Mouse (Mus musculus) forebrain, embryonic 16.5 days (tissue): ENCODE data around the gene Igsf9b. TPM values are rescaled to one million over a fixed set of nuclear protein-coding genes. Genes with fewer than 3 reads are reported as not detected.

ENCODE experiments used
- ATAC-seq: fragments of 200-750 bp; cut with Nextera tagmentation; 2 replicates; pipeline ENCODE4 v1.8.0; 2017; ENCODE audit warnings: mild to moderate bottlenecking, moderate library complexity
- H3K27ac ChIP-seq: fragments of 300-500 bp; sonication (generic); 2 replicates; pipeline ENCODE4 v1.5.1; 2014; ENCODE audit warnings: low read length, control low read depth
- H3K27me3 ChIP-seq: fragments of 300-500 bp; sonication (generic); replicated peaks from 2 replicates; pipeline ENCODE4 v1.6.1; 2014; ENCODE audit warnings: low read length; ENCODE audit not compliant: control insufficient read depth, insufficient read depth
- H3K36me3 ChIP-seq: fragments of 300-500 bp; sonication (generic); 2 replicates; pipeline ENCODE4 v1.6.1; 2014; ENCODE audit not compliant: control insufficient read depth, insufficient read depth
- H3K4me1 ChIP-seq: fragments of 300-500 bp; sonication (generic); replicated peaks from 2 replicates; pipeline ENCODE4 v1.6.1; 2014; ENCODE audit warnings: low read length; ENCODE audit not compliant: control insufficient read depth, insufficient read depth
- H3K4me2 ChIP-seq: fragments of 300-500 bp; sonication (generic); 2 replicates; pipeline ENCODE4 v1.6.1; 2014; ENCODE audit warnings: mild to moderate bottlenecking, low read length, control low read depth
- H3K4me3 ChIP-seq: fragments of 300-500 bp; sonication (generic); replicated peaks from 2 replicates; pipeline ENCODE4 v1.5.1; 2014; ENCODE audit warnings: mild to moderate bottlenecking, low read length, control low read depth
- H3K9ac ChIP-seq: fragments of 300-500 bp; sonication (generic); replicated peaks from 2 replicates; pipeline ENCODE4 v1.6.1; 2014; ENCODE audit warnings: low read depth, low read length, control low read depth
- H3K9me3 ChIP-seq: fragments of 300-500 bp; sonication (generic); 2 replicates; pipeline ENCODE4 v1.6.1; 2016; ENCODE audit warnings: low read length; ENCODE audit not compliant: control insufficient read depth
- WGBS: fragments of 180-500 bp; shearing (Covaris S2); extraction: QIAGEN DNeasy Blood & Tissue Kit; methylation state at CpG from one replicate; pipeline ENCODE4 v1.1.7; 2014; 5-methylcytosine and 5-hydroxymethylcytosine counted together
- polyA plus RNA-seq: library from polyadenylated mRNA; unstranded; fragments of >200 nt; fragmentation: Nextera tagmentation; extraction: Ambion mirVana; gene quantifications from 2 replicates; pipeline ENCODE4 v1.2.1, GENCODE M21; 2015

Gene Igsf9b
- polyA plus RNA-seq, 1 experiment from 2014 or later = 16.7 TPM

DNA sequence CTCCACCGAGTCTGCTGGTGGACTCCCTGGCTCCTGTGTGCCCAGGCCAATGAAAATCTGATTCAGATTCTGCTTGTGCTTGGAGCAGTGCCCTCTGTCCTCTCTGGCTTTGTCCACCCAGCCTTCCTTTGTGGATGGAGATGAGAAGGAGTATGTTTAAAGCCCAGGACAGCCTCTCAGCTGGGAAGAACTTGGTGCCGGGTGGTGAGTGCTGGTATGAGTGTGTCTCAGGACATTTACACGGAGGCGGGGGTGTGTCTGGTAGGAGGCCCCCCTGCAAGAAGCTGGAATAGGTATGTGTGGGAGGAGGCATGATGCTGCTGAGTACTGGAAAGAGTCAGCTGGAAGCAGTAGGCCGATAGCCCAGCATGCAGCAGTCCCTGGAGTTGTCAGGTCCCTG lies 3.3 kb downstream of the Igsf9b start:
- peak overlapping the region; percentile 31; the same call in 1 of the 2 replicates for H3K9ac ChIP-seq
- H3K27ac ChIP-seq = no peak overlapping the region
- H3K27me3 ChIP-seq = no peaks in the 10 kb centered on the region
- no peak for ATAC-seq
- no peaks in the 10 kb centered on the region for H3K9me3 ChIP-seq
- H3K4me3 ChIP-seq = no peak overlapping the region
- no peaks in the 10 kb centered on the region for H3K36me3 ChIP-seq
- H3K4me1 ChIP-seq = peaks cover 67% of the 10 kb centered on the region
- no peak overlapping the region for H3K4me2 ChIP-seq
- 69% methylated on average over 5 of the region's 5 CpGs for WGBS

DNA sequence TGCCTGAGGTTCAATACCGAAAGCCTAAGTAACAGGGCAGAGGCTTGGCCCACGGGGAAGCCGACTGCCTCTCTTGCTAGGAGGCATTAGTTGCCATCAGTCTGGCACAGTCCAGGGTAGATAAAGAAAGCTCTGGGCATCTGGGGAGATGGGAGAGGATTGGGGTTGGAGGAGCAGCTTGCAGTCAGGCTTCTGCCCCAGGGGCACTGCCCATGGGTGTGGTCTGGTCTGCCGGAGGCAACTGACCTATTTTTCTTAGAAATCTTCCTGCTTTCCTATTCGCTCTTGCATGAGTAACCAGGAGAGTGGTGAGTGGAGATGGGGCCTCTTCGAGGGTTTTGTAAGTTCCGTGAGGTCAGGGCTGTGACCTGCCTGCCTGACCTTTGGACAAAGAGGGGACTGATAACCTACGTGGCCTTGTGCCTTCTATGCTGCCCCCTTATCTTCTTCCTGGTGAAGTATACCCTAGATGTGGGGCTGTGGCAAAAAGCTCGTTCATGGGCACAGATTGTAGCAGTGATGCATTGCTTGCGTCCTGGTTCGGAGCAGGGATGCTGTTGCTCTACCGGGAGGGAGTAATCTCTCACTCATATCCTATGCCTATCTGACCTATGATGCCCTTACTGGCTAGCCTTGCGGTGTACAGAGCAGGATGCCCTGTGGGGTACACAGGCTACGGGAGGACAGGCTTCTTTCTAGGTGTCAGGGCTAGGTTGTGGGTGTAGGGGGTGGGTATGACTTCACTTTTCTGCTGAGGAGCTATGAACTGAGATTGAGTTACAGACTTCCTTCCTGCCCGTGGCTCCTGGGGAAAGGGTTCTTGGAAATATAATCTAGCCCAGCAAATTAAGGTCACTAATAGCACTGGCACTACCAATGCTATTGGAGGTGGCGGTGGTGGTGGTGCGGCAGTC lies 4.8 kb downstream of the Igsf9b start:
- Histone ChIP-seq H3K27ac (no peak overlapping the region), H3K9me3 (no peaks in the 10 kb centered on the region), H3K4me1 (peaks cover 77% of the 10 kb centered on the region), H3K27me3 (no peaks in the 10 kb centered on the region), H3K4me3 (no peak overlapping the region), H3K36me3 (no peaks in the 10 kb centered on the region), H3K9ac (no peak overlapping the region), H3K4me2 (no peak overlapping the region)
- WGBS = 75% methylated on average over 17 of the region's 17 CpGs
- ATAC-seq = no peak

DNA sequence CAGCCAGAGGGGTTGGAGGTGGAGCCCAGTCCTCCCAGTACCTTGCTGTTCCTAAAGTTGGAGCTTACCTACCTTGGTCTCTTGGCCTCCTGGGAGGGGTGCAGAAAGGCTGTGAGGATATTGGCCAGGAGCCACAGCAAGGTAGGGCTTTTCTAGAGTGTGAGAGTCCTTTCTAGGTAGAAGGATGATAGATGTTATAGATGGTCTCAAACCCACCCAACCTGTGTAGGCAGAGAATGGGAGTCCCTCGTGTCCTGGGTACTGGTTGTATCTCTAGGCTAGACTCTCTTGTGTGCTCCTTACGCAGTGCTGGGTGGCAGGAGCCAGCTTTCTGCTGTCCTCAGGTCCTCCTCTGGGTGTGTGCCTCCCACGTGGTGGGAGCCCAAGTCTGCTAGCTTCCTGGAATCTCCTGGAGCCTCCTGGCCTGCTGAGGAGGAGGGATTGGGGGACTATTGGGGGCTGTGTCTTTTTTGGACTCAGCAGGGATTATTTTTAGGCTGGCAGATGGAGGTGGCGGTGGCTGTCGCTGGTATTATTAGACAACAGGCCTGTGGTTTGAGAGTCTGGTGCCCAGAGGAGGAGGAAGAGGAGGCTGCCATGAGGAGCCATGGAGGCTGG lies 5.6 kb downstream of the Igsf9b start:
- 61% methylated on average over 5 of the region's 5 CpGs for WGBS
- Histone ChIP-seq H3K9ac (no peak overlapping the region), H3K4me2 (no peak overlapping the region), H3K4me1 (peaks cover 77% of the 10 kb centered on the region), H3K4me3 (no peak overlapping the region), H3K27me3 (no peaks in the 10 kb centered on the region), H3K27ac (no peak overlapping the region), H3K9me3 (no peaks in the 10 kb centered on the region), H3K36me3 (no peaks in the 10 kb centered on the region)
- ATAC-seq = no peak

DNA sequence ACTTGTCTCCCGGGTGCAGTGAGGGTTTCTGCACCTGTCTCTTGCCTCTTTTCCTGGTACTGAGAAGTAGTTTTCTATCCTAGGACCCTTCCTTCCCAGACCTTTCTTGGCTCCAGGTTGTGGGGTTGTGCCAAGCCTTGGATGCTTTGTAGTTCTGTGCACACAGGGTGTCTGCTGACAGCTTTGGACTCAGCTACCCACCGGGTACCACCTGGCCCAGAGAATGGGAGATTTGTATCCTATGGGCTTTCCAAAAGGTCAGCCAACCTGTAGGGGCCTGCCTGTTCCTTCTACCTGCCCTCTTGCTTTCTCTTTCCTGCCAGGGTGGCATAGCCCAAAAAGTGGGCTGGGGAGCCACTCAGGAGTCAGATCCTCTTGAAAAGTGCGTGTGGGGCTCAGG lies 6.5 kb downstream of the Igsf9b start:
- H3K4me1 ChIP-seq = peaks cover 77% of the 10 kb centered on the region
- H3K27me3 ChIP-seq = no peaks in the 10 kb centered on the region
- H3K9me3 ChIP-seq = no peaks in the 10 kb centered on the region
- no peak for ATAC-seq
- no peak overlapping the region for H3K4me2 ChIP-seq
- 66% methylated on average over 3 of the region's 3 CpGs for WGBS
- no peak overlapping the region for H3K4me3 ChIP-seq
- no peak overlapping the region for H3K9ac ChIP-seq
- no peak overlapping the region for H3K27ac ChIP-seq
- no peaks in the 10 kb centered on the region for H3K36me3 ChIP-seq

DNA sequence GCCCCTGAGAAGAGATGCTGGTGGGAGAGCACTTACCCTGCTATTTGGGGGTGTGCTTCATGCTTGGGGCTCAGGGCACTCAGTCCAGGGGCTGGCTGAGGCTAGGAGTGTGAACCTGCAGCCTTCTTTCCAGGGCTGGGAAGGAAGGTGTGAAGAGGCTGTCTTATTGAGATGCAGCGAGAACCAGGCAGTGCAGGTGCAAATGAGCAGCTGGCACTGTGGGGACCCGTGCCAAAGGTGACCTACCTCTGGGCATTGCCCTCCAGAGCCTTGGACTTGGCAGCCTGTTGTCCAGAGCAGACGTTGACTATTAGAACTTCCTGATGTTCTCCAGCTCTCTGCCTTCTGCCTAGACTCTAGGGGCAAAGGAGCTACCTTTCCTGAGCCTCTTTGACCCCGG lies 7.6 kb downstream of the Igsf9b start:
- Histone ChIP-seq H3K9ac (peak overlapping the region; percentile 48), H3K9me3 (no peaks in the 10 kb centered on the region), H3K4me1 (peaks cover 65% of the 10 kb centered on the region), H3K4me3 (no peak overlapping the region), H3K36me3 (peaks cover under 1% of the 10 kb centered on the region; the same call in 1 of the 2 replicates), H3K4me2 (no peak overlapping the region), H3K27me3 (no peaks in the 10 kb centered on the region), H3K27ac (peak overlapping the region; percentile 68)
- 19% methylated on average over 4 of the region's 4 CpGs for WGBS
- no peak for ATAC-seq

DNA sequence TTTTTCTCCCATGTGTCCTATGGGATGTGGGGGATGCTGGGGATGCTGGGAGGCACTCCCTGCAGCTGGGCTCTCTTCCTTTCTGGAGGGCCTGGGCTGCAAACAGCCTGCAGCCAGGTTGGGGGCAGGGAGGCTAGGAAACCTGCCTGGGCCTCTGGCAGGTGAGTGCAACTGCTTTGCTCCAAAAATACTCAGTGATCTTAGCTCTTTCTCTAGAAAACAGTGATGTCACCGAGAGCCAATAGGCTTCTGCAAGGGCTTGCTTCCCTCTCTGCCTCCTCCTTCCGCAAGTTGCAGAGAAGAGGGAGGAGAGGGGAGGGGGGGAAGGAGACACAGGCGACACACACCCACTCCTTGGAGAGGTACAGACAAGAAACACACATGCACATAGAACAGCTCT lies 8.3 kb downstream of the Igsf9b start:
- peak; percentile 83 for ATAC-seq
- H3K4me1 ChIP-seq = peaks cover 61% of the 10 kb centered on the region
- peaks cover 2% of the 10 kb centered on the region; the same call in 1 of the 2 replicates for H3K36me3 ChIP-seq
- H3K4me2 ChIP-seq = peak overlapping the region; percentile 32
- H3K4me3 ChIP-seq = no peak overlapping the region
- peak overlapping the region; percentile 68 for H3K27ac ChIP-seq
- no peaks in the 10 kb centered on the region for H3K27me3 ChIP-seq
- WGBS = 0% methylated on average over 2 of the region's 3 CpGs
- no peaks in the 10 kb centered on the region for H3K9me3 ChIP-seq
- H3K9ac ChIP-seq = peak overlapping the region; percentile 48

DNA sequence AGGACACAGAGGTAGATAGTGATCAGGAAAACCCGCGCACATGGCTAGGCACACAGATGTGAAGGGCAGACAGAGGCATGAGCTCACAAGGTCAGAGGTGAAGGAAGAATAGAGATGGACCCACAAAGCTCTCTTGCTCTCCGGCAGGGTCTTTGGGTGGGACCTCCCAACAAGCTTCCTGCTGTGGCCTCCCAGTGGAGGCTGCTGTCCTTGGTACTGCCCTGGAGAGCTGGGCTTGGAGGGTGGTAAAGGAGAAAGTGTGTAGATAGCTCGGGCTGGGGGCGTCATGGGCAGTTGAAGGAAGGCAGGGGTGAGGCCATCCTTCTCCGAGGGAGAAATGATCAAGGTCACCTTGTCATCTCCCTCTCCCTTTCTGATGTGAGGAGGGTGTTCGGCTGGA lies 9.0 kb downstream of the Igsf9b start:
- Histone ChIP-seq H3K4me1 (peaks cover 58% of the 10 kb centered on the region), H3K4me2 (no peak overlapping the region), H3K9ac (0 out of 2 replicates have a peak overlapping the region, but pooled peaks have one; percentile 0), H3K4me3 (no peak overlapping the region), H3K27me3 (no peaks in the 10 kb centered on the region), H3K9me3 (no peaks in the 10 kb centered on the region), H3K27ac (peak overlapping the region; percentile 68), H3K36me3 (peaks cover 2% of the 10 kb centered on the region; the same call in 1 of the 2 replicates)
- WGBS = 51% methylated on average over 7 of the region's 7 CpGs
- ATAC-seq = no peak

DNA sequence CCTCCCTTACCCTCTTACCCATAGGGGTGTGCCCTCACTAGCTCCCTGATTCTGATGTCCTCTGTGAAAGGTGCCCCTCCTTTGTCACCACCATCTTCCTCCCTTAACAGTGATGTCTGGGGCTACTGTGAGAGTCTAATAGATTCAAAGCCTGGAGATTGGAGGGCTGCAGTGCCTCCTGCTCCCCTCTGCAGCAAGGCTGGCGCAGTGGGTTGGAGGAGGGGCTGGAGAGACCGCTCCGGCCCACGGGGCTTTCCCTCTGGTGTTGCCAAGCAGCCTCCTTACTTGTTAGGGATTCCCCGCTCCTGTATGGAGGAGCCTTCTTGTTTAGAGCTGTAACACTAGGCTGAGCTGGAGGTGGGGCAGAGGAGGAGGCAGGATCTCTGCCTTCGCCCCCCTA lies 9.6 kb downstream of the Igsf9b start:
- Histone ChIP-seq H3K27ac (peak overlapping the region; percentile 68; the same call in 1 of the 2 replicates), H3K36me3 (peaks cover 2% of the 10 kb centered on the region; the same call in 1 of the 2 replicates), H3K9me3 (no peaks in the 10 kb centered on the region), H3K4me1 (peaks cover 53% of the 10 kb centered on the region), H3K27me3 (no peaks in the 10 kb centered on the region), H3K4me3 (no peak overlapping the region), H3K4me2 (no peak overlapping the region), H3K9ac (0 out of 2 replicates have a peak overlapping the region, but pooled peaks have one; percentile 20)
- WGBS = 12% methylated on average over 6 of the region's 6 CpGs
- peak; percentile 49 for ATAC-seq

DNA sequence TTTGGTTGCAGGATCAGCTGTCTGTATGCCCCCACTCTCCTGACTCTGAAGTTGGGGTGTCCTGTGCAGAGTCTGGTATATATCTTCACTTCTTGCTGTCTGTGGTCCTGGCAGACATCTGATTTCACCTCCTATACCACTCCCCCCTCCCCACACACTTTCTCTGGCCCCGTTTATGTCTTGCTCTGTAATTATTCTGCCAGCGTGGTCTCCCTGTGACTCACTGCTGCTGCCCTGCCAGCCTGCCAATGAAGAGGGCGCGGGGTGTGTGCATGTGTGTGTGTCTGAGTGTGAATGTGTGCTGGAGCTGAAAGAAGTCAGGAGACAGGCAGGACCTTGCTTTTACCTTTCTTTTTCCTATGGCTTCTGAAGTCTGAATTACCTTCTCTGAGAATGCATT lies 11.0 kb downstream of the Igsf9b start:
- Histone ChIP-seq H3K27me3 (no peaks in the 10 kb centered on the region), H3K9ac (no peak overlapping the region), H3K4me2 (no peak overlapping the region), H3K36me3 (peaks cover 2% of the 10 kb centered on the region; the same call in 1 of the 2 replicates), H3K27ac (no peak overlapping the region), H3K4me3 (no peak overlapping the region), H3K4me1 (peaks cover 43% of the 10 kb centered on the region), H3K9me3 (no peaks in the 10 kb centered on the region)
- 53% methylated on average over 4 of the region's 4 CpGs for WGBS
- no peak for ATAC-seq
